Mouse (Mus musculus) MN1 (cell line): ENCODE measurements at regions not wholly inside any gene's neighbourhood (a gene's known extent, or its start where the extent isn't known, plus 50 kb on each side); places are given as distances from the start of the nearest gene placed in this dataset.

Source experiments
- DNase-seq: peaks from one replicate; pipeline ENCODE4 v3.0.0-alpha.2; 2016; ENCODE audit warnings: low spot score

DNA sequence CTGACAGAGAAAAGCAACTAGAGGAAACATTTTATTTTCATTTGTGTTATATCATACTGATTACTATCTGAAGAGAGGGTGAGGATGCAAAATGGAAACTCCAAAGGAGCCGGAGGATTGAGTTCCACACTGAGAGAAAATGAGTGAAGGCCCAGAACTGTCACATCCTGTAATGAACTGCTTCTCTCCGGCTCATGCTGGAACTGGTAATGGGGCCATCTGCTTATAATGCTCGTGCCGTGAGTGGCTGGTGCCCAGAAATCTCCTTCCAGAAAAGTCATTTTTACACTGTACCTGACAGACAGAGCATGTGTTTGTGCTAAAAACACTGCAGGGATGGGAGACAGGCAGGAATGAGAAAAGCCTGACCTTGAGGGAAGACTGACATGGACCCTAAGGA lies 483.5 kb upstream of the Pkdcc start:
- DNase-seq: peak; percentile 11

DNA sequence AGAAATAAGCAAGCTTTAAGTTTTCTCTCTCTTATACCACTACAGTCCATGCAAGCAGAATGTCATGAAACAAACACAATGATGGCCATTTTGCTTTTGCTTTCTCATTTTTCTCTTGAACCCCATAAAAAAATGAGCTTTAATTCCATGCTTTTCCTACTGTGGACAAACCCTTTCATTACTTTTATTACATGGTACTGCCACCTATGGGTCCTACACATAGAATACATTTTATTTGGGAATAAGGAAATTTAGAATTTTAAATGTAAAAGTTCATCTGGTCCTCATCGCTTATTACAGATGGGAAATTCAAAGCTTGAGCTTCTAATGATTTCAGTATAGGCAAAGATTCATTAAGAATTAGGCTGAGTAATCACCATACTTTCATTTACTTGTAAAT lies 472.6 kb upstream of the Pkdcc start:
- no peak for DNase-seq

DNA sequence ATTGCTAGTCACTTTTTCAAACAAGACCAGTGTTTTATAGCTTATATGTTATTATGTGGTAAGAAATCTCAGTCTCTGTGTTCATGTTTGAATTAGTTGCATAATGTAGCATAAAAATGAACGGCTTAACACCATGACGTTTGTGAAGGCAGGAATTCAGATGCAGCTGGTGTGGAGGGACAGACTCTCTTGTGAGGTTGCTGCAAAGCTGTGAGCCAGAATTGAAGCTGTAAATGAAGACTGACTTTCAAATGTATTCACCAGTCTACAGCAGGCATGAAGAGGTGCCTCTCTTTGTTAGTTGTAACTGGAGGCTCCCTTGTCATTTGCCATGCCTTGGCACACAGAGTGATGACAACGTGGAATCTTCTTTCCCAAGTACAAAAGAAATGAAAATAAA lies 457.7 kb upstream of the Pkdcc start:
- no peak for DNase-seq

DNA sequence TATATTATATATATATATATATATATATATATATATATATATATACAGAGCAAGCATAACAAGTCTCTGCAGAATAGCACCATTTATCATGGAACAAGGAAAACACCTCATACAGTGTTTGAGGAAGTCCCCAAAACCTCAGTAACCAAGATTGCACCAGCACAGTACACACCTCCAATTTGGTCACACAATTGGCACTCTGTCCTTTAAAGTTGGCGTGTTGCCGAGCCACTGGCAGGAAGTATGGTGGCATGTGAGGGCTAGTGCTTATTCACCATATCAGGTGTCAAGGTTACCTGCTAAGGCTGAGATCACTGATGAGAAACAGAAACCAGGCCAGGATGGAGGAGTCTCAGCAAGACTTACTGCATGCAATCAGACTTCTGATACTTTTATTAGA lies 436.0 kb upstream of the Pkdcc start:
- DNase-seq: no peak

DNA sequence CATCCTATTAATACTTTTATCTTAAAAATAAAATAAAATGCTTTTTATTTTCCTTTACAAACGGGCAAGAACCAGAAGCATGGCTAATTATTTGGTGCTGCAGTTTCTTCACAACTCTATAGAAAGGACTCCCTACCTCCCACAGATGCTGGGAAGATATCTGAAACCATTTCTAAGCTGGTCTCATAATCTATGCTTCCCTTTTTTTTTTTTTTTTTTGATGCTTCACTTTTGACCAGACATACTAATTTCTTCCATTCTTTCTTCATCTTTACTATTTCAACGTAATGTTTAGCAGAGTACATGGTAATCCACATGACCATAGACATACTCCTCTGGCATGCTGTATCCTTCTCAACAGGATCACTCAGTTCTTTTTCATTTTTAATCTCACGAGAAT lies 393.0 kb upstream of the Pkdcc start:
- no peak for DNase-seq

GRCm38 (mm10) chr17:82824057-82824456 lies 391.0 kb upstream of the Pkdcc start:
- no peak for DNase-seq

- no peak for DNase-seq
Observed at GRCm38 (mm10) chr17:82824619-82825018, 390.5 kb upstream of the Pkdcc start.

DNA sequence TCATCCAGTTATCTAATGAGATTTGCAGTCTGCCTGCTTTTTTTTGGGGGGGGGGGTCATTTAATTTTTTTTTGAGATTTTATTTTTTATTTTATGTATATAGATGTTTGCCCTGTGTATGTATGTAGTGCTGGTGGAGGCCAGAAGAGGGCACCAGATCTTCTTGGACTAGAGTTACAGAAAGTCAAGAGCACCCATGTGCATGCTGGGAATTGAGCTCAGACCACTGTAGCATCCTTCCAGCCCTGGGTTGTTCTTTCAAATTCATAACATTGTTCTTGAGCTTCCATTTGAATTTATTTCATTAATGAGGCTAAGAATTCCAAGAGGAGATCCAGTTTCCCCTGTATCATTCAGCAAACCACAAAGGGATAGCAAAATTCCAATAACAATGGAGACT lies 387.9 kb upstream of the Pkdcc start:
- no peak for DNase-seq

- DNase-seq: no peak
Observed at GRCm38 (mm10) chr17:82827841-82828240, 387.3 kb upstream of the Pkdcc start.

DNA sequence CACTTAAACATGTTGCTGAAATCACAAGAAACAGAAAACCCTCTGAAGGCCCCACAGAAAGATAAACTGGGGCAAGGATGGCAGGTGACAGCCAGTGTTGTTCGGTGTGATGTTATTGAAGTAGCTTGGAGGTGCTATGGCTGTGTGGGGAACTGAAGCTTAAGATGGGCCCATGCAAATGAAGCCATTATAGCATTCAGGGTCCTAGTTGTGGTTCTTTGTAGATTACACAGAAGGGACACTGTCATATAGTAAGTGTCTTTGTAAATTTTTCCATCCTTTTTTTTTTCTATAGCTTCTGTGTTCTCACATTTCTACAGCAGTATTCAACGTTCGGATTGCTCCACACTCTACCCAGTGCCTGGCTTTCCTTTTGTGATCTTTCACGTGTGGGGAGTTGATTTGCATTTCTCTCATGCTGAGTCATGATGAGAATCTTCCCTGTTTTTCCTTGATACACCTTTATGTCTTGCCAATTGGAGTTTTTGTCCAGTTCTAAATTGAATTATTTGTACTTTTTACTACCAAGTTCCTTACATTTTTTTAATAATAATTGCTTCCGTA lies 386.6 kb upstream of the Pkdcc start:
- no peak for DNase-seq

- no peak for DNase-seq
Observed at GRCm38 (mm10) chr17:82829415-82829814, 385.7 kb upstream of the Pkdcc start.

GRCm38 (mm10) chr17:82834177-82834576 lies 380.9 kb upstream of the Pkdcc start:
- no peak for DNase-seq

GRCm38 (mm10) chr17:82836115-82836514 lies 379.0 kb upstream of the Pkdcc start:
- DNase-seq: no peak

- no peak for DNase-seq
Observed at GRCm38 (mm10) chr17:82846776-82847494, 368.2 kb upstream of the Pkdcc start.

DNA sequence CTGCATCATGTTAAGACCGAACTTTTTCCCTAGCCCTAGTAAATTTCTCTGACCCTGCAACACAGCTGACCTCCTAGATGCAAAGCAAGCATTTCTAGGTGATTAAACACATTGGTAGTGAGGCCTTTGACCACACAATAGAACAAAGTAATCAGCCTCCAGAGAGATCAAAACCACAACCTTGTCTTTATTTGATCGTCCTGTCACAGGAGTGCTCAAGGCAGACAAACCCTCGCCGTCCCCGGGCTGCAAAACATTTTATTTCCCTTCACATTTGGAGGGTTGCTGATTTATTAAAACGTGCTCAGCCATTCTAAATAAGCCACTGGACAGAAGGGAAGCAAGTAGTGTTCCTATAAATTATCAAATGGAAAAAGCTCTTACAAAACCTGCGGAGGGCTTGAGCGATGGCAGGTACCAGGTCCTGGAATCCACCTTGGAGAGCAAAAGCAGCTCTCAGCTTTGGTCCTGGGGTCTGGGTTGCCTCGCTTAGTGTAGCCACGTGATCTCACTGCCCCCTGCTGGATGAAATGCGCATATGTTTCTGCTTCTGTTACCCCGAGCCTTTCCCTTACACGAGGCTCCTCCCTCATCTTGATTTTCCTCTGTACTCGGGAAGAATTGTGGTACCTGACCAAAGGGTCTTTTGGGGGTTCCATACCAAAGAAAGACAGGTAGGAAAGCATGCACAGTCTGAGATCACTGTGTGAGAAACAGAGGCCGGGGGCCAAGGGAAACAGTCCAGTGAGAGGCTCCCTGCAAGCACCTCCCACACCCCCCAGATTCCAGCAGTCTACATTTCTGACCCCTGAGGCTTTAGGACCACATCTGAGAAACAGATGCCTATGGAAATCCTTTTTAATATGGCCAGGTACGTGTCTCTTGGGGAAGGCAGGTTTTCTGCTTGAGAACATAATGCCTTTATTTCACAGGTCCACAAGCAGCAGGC lies 357.6 kb upstream of the Pkdcc start:
- DNase-seq: peak; percentile 84

DNA sequence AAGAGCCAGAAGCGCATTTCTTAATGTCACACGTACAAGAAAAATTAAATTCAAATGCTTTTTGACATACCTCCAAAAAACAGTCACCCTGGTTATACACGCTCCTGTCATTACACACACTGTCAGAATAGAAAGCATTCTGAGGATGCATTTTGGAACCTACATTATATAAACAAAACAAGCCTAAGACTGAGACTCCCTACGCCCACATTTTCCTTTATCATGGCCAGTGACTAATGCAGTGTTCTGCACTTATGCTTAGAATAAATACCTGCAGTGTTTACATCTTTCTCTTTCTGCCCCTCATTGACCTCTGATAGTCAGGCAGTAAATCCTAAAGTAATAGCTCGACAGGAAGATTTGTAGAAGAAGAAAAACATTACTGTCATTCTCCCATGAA lies 354.7 kb upstream of the Pkdcc start:
- DNase-seq: no peak

GRCm38 (mm10) chr17:82860966-82861365 lies 354.1 kb upstream of the Pkdcc start:
- no peak for DNase-seq

DNA sequence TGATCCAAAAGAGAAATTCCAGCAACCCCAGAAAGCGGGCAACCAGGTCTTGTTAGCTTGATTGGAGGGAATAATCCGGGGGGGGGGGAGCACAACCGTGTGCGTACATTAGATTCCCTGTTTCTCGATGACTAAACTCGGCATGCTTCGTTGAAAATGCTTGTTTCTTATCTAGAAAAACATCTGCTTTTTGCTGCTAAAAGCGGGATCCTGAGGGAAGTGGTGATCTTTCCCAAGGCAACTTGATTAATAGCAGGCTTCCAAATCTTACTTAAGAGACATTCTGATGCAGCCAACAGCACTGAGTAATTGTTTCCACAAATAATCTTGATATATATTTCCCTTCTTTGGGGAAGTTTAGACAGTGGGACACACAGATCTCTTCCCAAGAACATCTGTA lies 338.0 kb upstream of the Pkdcc start:
- DNase-seq: peak; percentile 54

DNA sequence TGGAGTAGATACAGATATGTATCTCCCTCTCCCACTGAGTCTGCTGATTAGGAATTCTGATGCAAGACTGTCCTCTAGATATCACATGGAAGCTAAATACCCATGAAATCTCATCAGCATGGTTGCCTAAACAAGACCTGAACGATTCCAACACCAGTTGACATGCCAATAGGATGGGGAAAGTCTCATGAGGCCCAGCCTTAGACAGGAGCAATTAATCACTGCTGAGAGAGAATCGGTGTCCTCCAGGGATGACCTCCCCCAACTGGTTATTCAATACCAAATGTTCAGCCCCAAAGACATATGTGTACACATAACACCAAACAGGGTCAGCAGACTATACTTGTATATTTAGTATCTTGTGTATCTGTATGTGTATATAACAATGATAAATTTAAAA lies 314.5 kb upstream of the Pkdcc start:
- no peak for DNase-seq

DNA sequence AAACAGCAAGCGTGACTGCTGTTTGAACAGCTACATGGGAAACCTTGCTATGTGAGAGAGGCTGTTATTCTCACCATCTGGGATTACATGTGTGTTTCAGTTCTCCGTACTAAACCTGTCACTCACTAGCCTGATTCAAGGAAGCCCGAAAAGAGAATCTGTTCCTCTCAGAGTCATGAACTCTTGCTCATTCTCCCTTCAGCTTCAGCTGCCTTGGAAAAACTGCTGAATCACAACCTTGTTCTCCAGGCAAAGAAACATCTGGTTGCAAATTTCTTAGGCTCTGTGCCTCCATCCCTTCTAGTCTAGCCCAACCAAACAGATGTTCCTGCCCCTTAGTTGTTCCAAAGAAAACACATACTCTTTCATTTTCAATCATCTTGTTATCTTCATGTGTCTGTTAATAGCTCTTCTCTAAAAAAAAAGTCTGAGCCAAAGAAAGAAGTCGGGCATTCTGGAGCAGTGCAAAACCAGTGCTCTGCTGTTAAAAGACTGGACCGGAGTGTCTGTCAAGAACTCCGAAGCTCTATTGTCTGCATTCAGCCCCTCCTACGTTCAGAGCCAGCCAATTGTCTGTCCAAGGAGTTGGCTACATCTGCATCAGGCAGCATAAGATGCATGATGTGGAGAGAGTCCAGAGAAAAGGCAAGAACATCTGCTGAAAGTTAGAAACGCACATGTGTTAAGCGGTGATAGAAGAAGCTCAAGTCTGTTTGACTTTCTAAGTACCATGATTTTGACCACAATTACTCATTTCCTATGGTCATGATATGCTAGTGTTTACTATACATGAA lies 313.8 kb upstream of the Pkdcc start:
- peak; percentile 44 for DNase-seq

DNA sequence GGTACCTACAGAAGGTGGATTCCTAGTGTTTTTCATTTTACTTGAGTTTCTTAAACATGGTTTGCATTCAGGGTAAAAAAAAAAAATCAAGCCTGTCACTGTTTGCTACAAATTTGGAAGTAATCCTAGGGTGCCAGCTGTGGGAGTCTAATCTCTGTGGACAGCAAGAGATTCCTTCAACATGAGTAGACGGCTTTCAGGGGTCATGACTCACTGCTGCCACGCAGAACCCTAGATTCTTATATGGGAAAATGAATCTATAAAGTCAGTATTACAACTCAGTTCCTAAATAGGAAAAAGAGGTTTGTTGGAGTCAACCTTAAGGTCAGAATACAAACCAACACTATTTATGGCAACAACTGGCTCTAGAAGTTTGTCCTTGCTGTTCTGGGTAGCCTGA lies 310.1 kb upstream of the Pkdcc start:
- no peak for DNase-seq

- DNase-seq: no peak
Observed at GRCm38 (mm10) chr17:82905483-82905882, 309.6 kb upstream of the Pkdcc start.
